In the genomic region with DNA sequence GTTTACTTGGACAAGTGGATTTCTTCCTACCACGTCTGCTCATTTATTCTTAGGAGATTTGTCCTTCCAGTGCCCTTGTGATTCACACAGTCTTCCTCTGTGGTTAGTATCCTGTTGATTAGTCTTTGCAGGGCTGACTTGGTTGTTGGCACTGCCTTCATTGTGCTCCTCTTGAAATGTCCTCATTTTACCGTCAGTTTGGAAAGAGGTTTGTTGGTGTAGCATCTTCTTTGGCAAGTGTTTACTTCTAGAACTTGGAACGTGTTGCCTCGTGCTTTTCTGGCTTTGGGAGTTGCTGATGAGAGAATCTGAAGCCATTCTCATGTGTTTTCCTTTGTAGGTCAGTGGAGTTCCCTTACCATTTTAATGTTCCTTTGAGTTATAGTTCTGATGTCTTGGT, we compare ENCODE assay signal across 26 mouse cellular contexts. TPM values are rescaled to one million over a fixed set of nuclear protein-coding genes. Genes with fewer than 3 reads are reported as not detected.
DNase-seq lines count a peak whose midpoint lies in the region; ATAC-seq and TF ChIP-seq lines count a peak whose summit lies in the region.
"Had no signal": no experiment of that assay in that cellular context is flagged by ENCODE, and none has a peak within 500 bp of the region (broad histone marks: within the 10 kb centered on the region; RNA-seq: fewer than 3 reads in every experiment).

No protein-coding gene starts in this region.

- no peak overlapping the region for H3K9ac ChIP-seq in forebrain, embryonic 11.5 days (ENCODE audit: low read length)
- H3K9ac ChIP-seq: embryonic facial prominence, embryonic 13.5 days; embryonic facial prominence, embryonic 15.5 days; forebrain, embryonic 13.5 days; forebrain, embryonic 15.5 days; forebrain, postnatal 0 days had no signal

- no peak overlapping the region for H3K4me2 ChIP-seq in forebrain, embryonic 11.5 days (ENCODE audit: low read depth, low read length, severe bottlenecking)
- H3K4me2 ChIP-seq: embryonic facial prominence, embryonic 13.5 days; embryonic facial prominence, embryonic 15.5 days; forebrain, embryonic 13.5 days; forebrain, embryonic 15.5 days had no signal

- H3K27me3 ChIP-seq in forebrain, embryonic 11.5 days (ENCODE audit: control insufficient read depth, insufficient read depth, low read length) = no peaks in the 10 kb centered on the region
- H3K27me3 ChIP-seq: embryonic facial prominence, embryonic 13.5 days; embryonic facial prominence, embryonic 15.5 days; forebrain, embryonic 13.5 days; forebrain, embryonic 15.5 days; Patski had no signal

- H3K27ac ChIP-seq in gastrocnemius, adult 2 months = peak overlapping the region; percentile 63
- H3K27ac ChIP-seq in forebrain, embryonic 11.5 days (ENCODE audit: low read depth, low read length) = no peak overlapping the region
- H3K27ac ChIP-seq: embryonic facial prominence, embryonic 13.5 days; embryonic facial prominence, embryonic 15.5 days; forebrain, embryonic 10.5 days; forebrain, embryonic 13.5 days; forebrain, embryonic 15.5 days had no signal

- ATAC-seq in forebrain, embryonic 11.5 days (replicated peaks; ENCODE audit: low FRiP score) = no peak
- ATAC-seq: activated CD4-positive, CD25-positive, alpha-beta regulatory T cell, adult 4 months; forebrain, embryonic 13.5 days; forebrain, embryonic 15.5 days; forebrain, postnatal 0 days; Patski had no signal

- no peaks in the 10 kb centered on the region for H3K4me1 ChIP-seq in forebrain, embryonic 11.5 days (replicated peaks; ENCODE audit: control insufficient read depth, insufficient read depth, low read length)

- H3K9me3 ChIP-seq in forebrain, embryonic 11.5 days (ENCODE audit: control insufficient read depth, low read length) = no peaks in the 10 kb centered on the region
- H3K9me3 ChIP-seq: embryonic facial prominence, embryonic 13.5 days; embryonic facial prominence, embryonic 15.5 days; forebrain, embryonic 10.5 days; forebrain, embryonic 13.5 days; forebrain, embryonic 15.5 days had no signal

- WGBS in forebrain, embryonic 11.5 days = 95% methylated on average over 4 of the region's 4 CpGs

- intact Hi-C loops in gastrocnemius, adult 2 months (cut with DNase I) = loop anchor here (5.0 kb wide), 1 partner anchor 34 kb away; no protein-coding TSS in a partner anchor
- intact Hi-C loops in gastrocnemius, postnatal 14 days (cut with DNase I; ENCODE audit: low total_unique reads) = no loop called here
- intact Hi-C loops in heart, postnatal 14 days (cut with DNase I) = no loop called here

- no peak overlapping the region for H3K4me3 ChIP-seq in gastrocnemius, adult 2 months
- H3K4me3 ChIP-seq in forebrain, embryonic 11.5 days (ENCODE audit: low read depth, low read length) = no peak overlapping the region
- H3K4me3 ChIP-seq: embryonic facial prominence, embryonic 13.5 days; embryonic facial prominence, embryonic 15.5 days; erythroblast, embryonic 14.5 days; forebrain, embryonic 10.5 days; forebrain, embryonic 13.5 days; forebrain, embryonic 15.5 days had no signal

- no peak for DNase-seq in gastrocnemius, adult 2 months
- no peak for DNase-seq in gastrocnemius, postnatal 14 days
- peak; percentile 7 for DNase-seq in lung, postnatal 36 days
- DNase-seq in lung, postnatal 4 days = no peak
- DNase-seq in adipocyte (ENCODE audit: low spot score) = peak; percentile 52
- DNase-seq in skeletal muscle tissue, adult 2 months (ENCODE audit: low read depth, low spot score) = peak; percentile 19
- no peak for DNase-seq in heart, postnatal 14 days
- no peak for DNase-seq in forebrain, embryonic 11.5 days (ENCODE audit: low spot score)
- DNase-seq: adrenal gland, adult 2 months; adrenal gland, postnatal 10 days; adrenal gland, postnatal 25 days; cerebellum, adult 18-20 months; cerebellum, adult 8-10 months; cerebellum, adult 9-11 months; cerebellum, postnatal 14 days; cerebellum, postnatal 36 days; embryo, embryonic 11 days; forebrain, postnatal 0 days had no signal

- no peaks in the 10 kb centered on the region for H3K36me3 ChIP-seq in forebrain, embryonic 11.5 days (ENCODE audit: control insufficient read depth, insufficient read depth, low read length)
- H3K36me3 ChIP-seq: embryonic facial prominence, embryonic 13.5 days; embryonic facial prominence, embryonic 15.5 days; forebrain, embryonic 10.5 days had no signal

- no peak for TF ChIP-seq CTCF in gastrocnemius, adult 2 months (IDR thresholded peaks at IDR 0.05)

RNA-seq across cellular contexts. Expression of a gene that starts 25.7 kb away (rescaled TPM):
- total RNA-seq in gastrocnemius, adult 2 months (2021) = 1 to 10 TPM; 7.9 to 9.8 TPM
- 1 to 10 TPM; 6.8 to 7.2 TPM for total RNA-seq in gastrocnemius, postnatal 14 days (2021)
- 10 to 100 TPM in 1 of 2 experiments, 1 to 10 TPM in 1; 9.2 to 12.3 TPM for total RNA-seq in heart, postnatal 14 days (2021)
- 98.3 and 110 TPM in 2 replicates for polyA plus RNA-seq in forebrain, embryonic 11.5 days (2014; fragmentation: Nextera tagmentation; extraction: Ambion mirVana)

Comparison
In these comparisons a context has a peak if more than half of its experiments do, and no peak if none do; other contexts are left out.
1. DNase-seq: peak in lung, postnatal 36 days (single experiment), adipocyte (single experiment) and skeletal muscle tissue, adult 2 months (single experiment); none in gastrocnemius, adult 2 months (single experiment), gastrocnemius, postnatal 14 days (single experiment), lung, postnatal 4 days (0 of 2), heart, postnatal 14 days (0 of 2) and forebrain, embryonic 11.5 days (single experiment).